Mouse (Mus musculus): ENCODE measurements at regions not wholly inside any gene's neighbourhood (a gene's known extent, or its start where the extent isn't known, plus 50 kb on each side); places are given as distances from the start of the nearest gene placed in this dataset.
A peak's percentile ranks its signal among the peaks of the same experiment; 100 is the strongest.

GRCm38 (mm10) chr10:111378047-111378618, 79.7 kb downstream of the Bbs10 start:
- ATAC-seq (ENCODE audit: extremely low read depth, insufficient number of reproducible peaks, low FRiP score, poor library complexity, severe bottlenecking) = peak; percentile 81

GRCm38 (mm10) chr10:111381689-111382088, 83.2 kb downstream of the Bbs10 start:
- ATAC-seq (ENCODE audit: extremely low read depth, insufficient number of reproducible peaks, low FRiP score, poor library complexity, severe bottlenecking) (no peak), DNase-seq (ENCODE audit: low spot score) (no peak)
- peaks cover 14% of the 10 kb centered on the region for H3K4me1 ChIP-seq (ENCODE audit: insufficient read depth, low read depth, low read length)
- no peak overlapping the region for H3K4me3 ChIP-seq (ENCODE audit: low read depth, low read length)
- H3K9me3 ChIP-seq (replicated peaks) = no peaks in the 10 kb centered on the region
- no peak for TF ChIP-seq GATA2 (IDR thresholded peaks at IDR 0.05; ENCODE audit: borderline replicate concordance, low read depth, low read length)
- no peak for TF ChIP-seq POLR2AphosphoS5 (IDR thresholded peaks at IDR 0.05; ENCODE audit: insufficient replicate concordance, low read depth, low read length)
- no peak for TF ChIP-seq TAL1 (conservative IDR thresholded peaks at IDR 0.05; ENCODE audit: low read depth, low read length)
- TF ChIP-seq CTCF (IDR thresholded peaks at IDR 0.05; ENCODE audit: low read depth, low read length) = no peak
- TF ChIP-seq GATA1 (IDR thresholded peaks at IDR 0.05; ENCODE audit: borderline replicate concordance, low read length) = no peak
- no peaks in the 10 kb centered on the region for H3K36me3 ChIP-seq (replicated peaks)
- H3K27me3 ChIP-seq (ENCODE audit: insufficient read depth, low read length) = peaks cover 14% of the 10 kb centered on the region; the same call in 1 of the 2 replicates

More at GRCm38 (mm10) chr10:111378047-111378618, 79.7 kb downstream of the Bbs10 start:
- DNase-seq (ENCODE audit: low spot score) = peak; percentile 26
- Histone ChIP-seq H3K4me1 (ENCODE audit: insufficient read depth, low read depth, low read length) (peaks cover 14% of the 10 kb centered on the region), H3K36me3 (replicated peaks) (no peaks in the 10 kb centered on the region), H3K9me3 (replicated peaks) (no peaks in the 10 kb centered on the region), H3K4me3 (ENCODE audit: low read depth, low read length) (no peak overlapping the region; the same call in 1 of the 2 replicates), H3K27me3 (ENCODE audit: insufficient read depth, low read length) (peaks cover 9% of the 10 kb centered on the region; the same call in 1 of the 2 replicates)
- TF ChIP-seq TAL1 (conservative IDR thresholded peaks at IDR 0.05; ENCODE audit: low read depth, low read length) (no peak), GATA2 (IDR thresholded peaks at IDR 0.05; ENCODE audit: borderline replicate concordance, low read depth, low read length) (no peak)

GRCm38 (mm10) chr10:111382206-111382930, 83.9 kb downstream of the Bbs10 start:
- TF ChIP-seq CTCF (IDR thresholded peaks at IDR 0.05; ENCODE audit: low read depth, low read length) (no peak), TAL1 (conservative IDR thresholded peaks at IDR 0.05; ENCODE audit: low read depth, low read length) (no peak), GATA2 (IDR thresholded peaks at IDR 0.05; ENCODE audit: borderline replicate concordance, low read depth, low read length) (no peak), GATA1 (IDR thresholded peaks at IDR 0.05; ENCODE audit: borderline replicate concordance, low read length) (no peak)
- no peak for ATAC-seq (ENCODE audit: extremely low read depth, insufficient number of reproducible peaks, low FRiP score, poor library complexity, severe bottlenecking)
- H3K4me1 ChIP-seq (ENCODE audit: insufficient read depth, low read depth, low read length) = peaks cover 13% of the 10 kb centered on the region

GRCm38 (mm10) chr10:111385561-111385960, 87.1 kb downstream of the Bbs10 start:
- TF ChIP-seq GATA1 (IDR thresholded peaks at IDR 0.05; ENCODE audit: borderline replicate concordance, low read length) = no peak
- TF ChIP-seq CTCF (IDR thresholded peaks at IDR 0.05; ENCODE audit: low read depth, low read length) = no peak
- TF ChIP-seq TAL1 (conservative IDR thresholded peaks at IDR 0.05; ENCODE audit: low read depth, low read length) = no peak
- no peak for TF ChIP-seq GATA2 (IDR thresholded peaks at IDR 0.05; ENCODE audit: borderline replicate concordance, low read depth, low read length)
- no peak for TF ChIP-seq POLR2AphosphoS5 (IDR thresholded peaks at IDR 0.05; ENCODE audit: insufficient replicate concordance, low read depth, low read length)
- DNase-seq (ENCODE audit: low spot score) = no peak
- ATAC-seq (ENCODE audit: extremely low read depth, insufficient number of reproducible peaks, low FRiP score, poor library complexity, severe bottlenecking) = no peak
- no peaks in the 10 kb centered on the region for H3K36me3 ChIP-seq (replicated peaks)
- H3K9me3 ChIP-seq (replicated peaks) = no peaks in the 10 kb centered on the region
- H3K4me1 ChIP-seq (ENCODE audit: insufficient read depth, low read depth, low read length) = no peaks in the 10 kb centered on the region
- peaks cover 14% of the 10 kb centered on the region; the same call in 1 of the 2 replicates for H3K27me3 ChIP-seq (ENCODE audit: insufficient read depth, low read length)
- H3K4me3 ChIP-seq (ENCODE audit: low read depth, low read length) = no peak overlapping the region

More at GRCm38 (mm10) chr10:111382206-111382930, 83.9 kb downstream of the Bbs10 start:
- H3K36me3 ChIP-seq (replicated peaks) = no peaks in the 10 kb centered on the region
- no peak overlapping the region for H3K4me3 ChIP-seq (ENCODE audit: low read depth, low read length)
- peaks cover 14% of the 10 kb centered on the region; the same call in 1 of the 2 replicates for H3K27me3 ChIP-seq (ENCODE audit: insufficient read depth, low read length)
- H3K9me3 ChIP-seq (replicated peaks) = no peaks in the 10 kb centered on the region
- no peak for DNase-seq (ENCODE audit: low spot score)

GRCm38 (mm10) chr10:111387869-111388538, 85.0 kb upstream of the Nap1l1 start:
- no peak for DNase-seq (ENCODE audit: low spot score)
- peaks cover 10% of the 10 kb centered on the region; the same call in 1 of the 2 replicates for H3K27me3 ChIP-seq (ENCODE audit: insufficient read depth, low read length)
- H3K9me3 ChIP-seq (replicated peaks) = no peaks in the 10 kb centered on the region
- H3K4me3 ChIP-seq (ENCODE audit: low read depth, low read length) = no peak overlapping the region
- TF ChIP-seq TAL1 (conservative IDR thresholded peaks at IDR 0.05; ENCODE audit: low read depth, low read length) = no peak
- no peak for TF ChIP-seq GATA1 (IDR thresholded peaks at IDR 0.05; ENCODE audit: borderline replicate concordance, low read length)
- no peak for TF ChIP-seq GATA2 (IDR thresholded peaks at IDR 0.05; ENCODE audit: borderline replicate concordance, low read depth, low read length)
- TF ChIP-seq CTCF (IDR thresholded peaks at IDR 0.05; ENCODE audit: low read depth, low read length) = no peak
- no peak for TF ChIP-seq POLR2AphosphoS5 (IDR thresholded peaks at IDR 0.05; ENCODE audit: insufficient replicate concordance, low read depth, low read length)
- H3K4me1 ChIP-seq (ENCODE audit: insufficient read depth, low read depth, low read length) = no peaks in the 10 kb centered on the region
- no peaks in the 10 kb centered on the region for H3K36me3 ChIP-seq (replicated peaks)
- ATAC-seq (ENCODE audit: extremely low read depth, insufficient number of reproducible peaks, low FRiP score, poor library complexity, severe bottlenecking) = no peak

All from G1E (cell line).